Mouse (Mus musculus) B cell, adult 62 days (primary cell): ENCODE data around the gene Rtp3. TPM values are rescaled to one million over a fixed set of nuclear protein-coding genes. Genes with fewer than 3 reads are reported as not detected.

Experiments used
- total RNA-seq: library from RNA; stranded (reverse); gene quantifications from 4 replicates; pipeline ENCODE4 v1.2.4, GENCODE M21; 2023

The Rtp3 gene
- not detected in 4 replicates for total RNA-seq

GRCm38 (mm10) chr9:110990204-110990603, at the start of gene Rtp3:
Gene Rtp3 (minus strand): TSS chr9:110990583.

GRCm38 (mm10) chr9:111019022-111019421, 28.6 kb upstream of the Rtp3 start, which contains the start of gene Ltf:
Gene Ltf (plus strand): TSS chr9:111019271.

DNA sequence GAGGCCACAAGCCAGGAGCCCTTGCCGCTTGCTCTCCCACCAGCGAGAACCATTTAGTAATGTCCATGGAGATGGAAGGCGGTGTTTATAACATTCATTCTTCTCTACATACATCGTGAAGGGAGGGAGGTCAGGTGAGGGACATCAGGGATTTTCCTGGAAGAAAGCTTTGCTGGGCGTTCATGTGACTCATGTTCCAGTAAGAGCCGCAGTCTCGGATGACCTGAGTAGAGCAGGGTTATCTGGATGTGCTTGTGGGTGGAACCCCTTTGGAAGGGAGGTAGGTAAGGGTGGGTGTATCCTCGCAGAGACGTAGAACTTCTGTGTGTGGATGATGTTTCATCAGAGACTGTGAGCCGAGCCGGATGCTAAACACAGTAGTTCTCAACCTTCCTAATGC, 39.0 kb downstream of the Rtp3 start, which contains the start of gene Lrrc2:
Gene Lrrc2, plus strand, starts transcription at position 149 of the 400 bp plus-strand sequence.

GRCm38 (mm10) chr9:110945926-110946325, 44.5 kb downstream of the Rtp3 start, which contains the start of gene Tdgf1:
Gene Tdgf1 (minus strand): TSS chr9:110946158.

Other genes starting within 250 kb of the Rtp3 start
- gene Myl3, start 248.7 kb downstream of the Rtp3 start, total RNA-seq = not detected in 4 replicates
- gene Pth1r, start 243.4 kb downstream of the Rtp3 start, total RNA-seq = not detected in 4 replicates
- not detected in 4 replicates for gene Prss42, start 192.4 kb downstream of the Rtp3 start, total RNA-seq
- gene Prss44, start 176.6 kb downstream of the Rtp3 start, total RNA-seq = not detected in 4 replicates
- not detected in 4 replicates for gene Prss43, start 163.9 kb downstream of the Rtp3 start, total RNA-seq
- gene Prss45, start 156.0 kb downstream of the Rtp3 start, total RNA-seq = not detected in 4 replicates
- not detected in 4 replicates for gene Prss46, start 146.1 kb downstream of the Rtp3 start, total RNA-seq
- not detected in 4 replicates for gene Prss50, start 132.6 kb downstream of the Rtp3 start, total RNA-seq
- 0.55 to 1.3 TPM (median 0.74 TPM) in 4 replicates for gene Als2cl, start 110.7 kb downstream of the Rtp3 start, total RNA-seq
- not detected in 4 replicates for gene Tmie, start 110.5 kb downstream of the Rtp3 start, total RNA-seq
- not detected in 4 replicates for gene Fam240a, start 73.7 kb downstream of the Rtp3 start, total RNA-seq
- not detected in 4 replicates for gene Tdgf1, start 44.4 kb downstream of the Rtp3 start, total RNA-seq
- gene Lrrc2, start 39.0 kb downstream of the Rtp3 start, total RNA-seq = 0.15 TPM in 1 of 4 replicates, not detected in the others
- gene Ltf, start 28.7 kb upstream of the Rtp3 start, total RNA-seq = 1.2 to 3.2 TPM (median 2.9 TPM) in 4 replicates
- gene Ccrl2, start 66.9 kb upstream of the Rtp3 start, total RNA-seq = 3.0 to 6.5 TPM (median 5.7 TPM) in 4 replicates
- gene Lrrfip2, start 127.0 kb upstream of the Rtp3 start, total RNA-seq = 30.4 to 39.2 TPM (median 35.3 TPM) in 4 replicates